In the genomic region with DNA sequence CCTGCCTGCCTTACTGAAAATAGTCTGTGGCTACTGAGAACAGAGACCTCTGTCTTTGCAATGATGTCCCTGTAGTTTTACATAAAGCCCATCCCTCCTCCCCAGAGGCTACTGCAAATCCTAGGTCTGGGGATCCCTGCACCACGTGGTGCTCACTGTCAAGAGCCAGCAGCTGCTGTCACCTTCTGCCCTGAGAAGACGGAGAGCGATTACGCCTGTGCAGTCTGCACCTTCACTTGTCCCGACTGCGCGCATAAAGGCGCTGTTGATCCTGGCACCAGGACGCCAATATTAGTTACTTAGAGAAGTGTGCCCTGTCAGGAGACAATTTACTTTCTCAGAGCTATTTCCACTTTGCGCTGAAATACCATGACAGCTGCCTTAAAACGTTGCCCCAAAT, we compare ENCODE assay signal across 21 mouse cellular contexts.
DNase-seq lines count a peak whose midpoint lies in the region; ATAC-seq and TF ChIP-seq lines count a peak whose summit lies in the region.
"Had no signal": no experiment of that assay in that cellular context is flagged by ENCODE, and none has a peak within 500 bp of the region (broad histone marks: within the 10 kb centered on the region; RNA-seq: fewer than 3 reads in every experiment).

No protein-coding gene starts in this region.

- H3K4me2 ChIP-seq in heart, embryonic 11.5 days: peak overlapping the region; percentile 33
- H3K4me2 ChIP-seq in neural tube, embryonic 12.5 days (replicated peaks): no peak overlapping the region
- H3K4me2 ChIP-seq in intestine, embryonic 16.5 days (ENCODE audit: low read depth, low read length): no peak overlapping the region
- H3K4me2 ChIP-seq: hindbrain, embryonic 12.5 days had no signal

- TF ChIP-seq CTCF in heart, adult 2 months (IDR thresholded peaks at IDR 0.05): no peak

- no peak for TF ChIP-seq EP300 in heart, adult 2 months (IDR thresholded peaks at IDR 0.05; ENCODE audit: insufficient read depth, low read depth, low read length)

- no peak overlapping the region for H3K4me3 ChIP-seq in heart, embryonic 11.5 days (ENCODE audit: low read depth, low read length)
- H3K4me3 ChIP-seq in heart, adult 2 months: no peak overlapping the region
- no peak overlapping the region for H3K4me3 ChIP-seq in neural tube, embryonic 12.5 days
- no peak overlapping the region for H3K4me3 ChIP-seq in intestine, embryonic 16.5 days (ENCODE audit: low read length)
- H3K4me3 ChIP-seq: gastrocnemius, adult 2 months; hindbrain, embryonic 12.5 days; myocyte had no signal

- TF ChIP-seq POLR2A in heart, adult 2 months (IDR thresholded peaks at IDR 0.05; ENCODE audit: insufficient read depth, low read depth, low read length): no peak

- WGBS in heart, embryonic 11.5 days (ENCODE audit: insufficient replicate concordance): 48% methylated on average over 11 of the region's 11 CpGs
- WGBS in heart, adult 2 months: 73% methylated on average over 11 of the region's 11 CpGs
- WGBS in neural tube, embryonic 12.5 days: 63% methylated on average over 11 of the region's 11 CpGs
- WGBS in intestine, embryonic 16.5 days: 50% methylated on average over 11 of the region's 11 CpGs

- no peak overlapping the region for H3K27ac ChIP-seq in heart, embryonic 11.5 days (ENCODE audit: low read depth, low read length)
- no peak overlapping the region for H3K27ac ChIP-seq in heart, adult 2 months
- no peak overlapping the region for H3K27ac ChIP-seq in neural tube, embryonic 12.5 days
- no peak overlapping the region for H3K27ac ChIP-seq in intestine, embryonic 16.5 days (ENCODE audit: low read length)
- H3K27ac ChIP-seq: gastrocnemius, adult 2 months; hindbrain, embryonic 12.5 days had no signal

- DNase-seq in heart, adult 2 months: no peak
- no peak for DNase-seq in neural tube, embryonic 10.5 days (ENCODE audit: extremely low spot score, low spot score)
- peak; percentile 21 for DNase-seq in mesoderm, embryonic 11.5 days (ENCODE audit: low read depth, low spot score)
- DNase-seq: adrenal gland, adult 2 months; cerebellum, adult 11 months; cerebellum, postnatal 14 days; gastrocnemius, adult 2 months; heart, postnatal 14 days; kidney, adult 8-10 months; kidney, postnatal 14 days; left cerebral cortex, postnatal 4 days; liver; thymus, postnatal 14 days had no signal

- ATAC-seq in heart, embryonic 11.5 days (replicated peaks; ENCODE audit: insufficient number of reproducible peaks, low FRiP score, low TSS enrichment): no peak
- 0 out of 2 replicates have a peak, but pooled peaks have one; percentile 63 for ATAC-seq in neural tube, embryonic 12.5 days (ENCODE audit: low FRiP score, low read depth)
- ATAC-seq in intestine, embryonic 16.5 days: no peak
- no peak for ATAC-seq in megakaryocyte, adult 5-6 weeks (ENCODE audit: poor library complexity, severe bottlenecking)
- ATAC-seq: inflammation-experienced regulatory T-cells, adult 6 months; lung, postnatal 0 days had no signal

- H3K36me3 ChIP-seq in heart, embryonic 11.5 days (ENCODE audit: control insufficient read depth, insufficient read depth, low read length): no peaks in the 10 kb centered on the region
- H3K36me3 ChIP-seq in heart, adult 2 months (ENCODE audit: control insufficient read depth, insufficient read depth, low read length): no peaks in the 10 kb centered on the region
- H3K36me3 ChIP-seq in neural tube, embryonic 12.5 days: no peaks in the 10 kb centered on the region
- no peaks in the 10 kb centered on the region for H3K36me3 ChIP-seq in intestine, embryonic 16.5 days (ENCODE audit: control insufficient read depth, insufficient read depth, low read length)
- H3K36me3 ChIP-seq: hindbrain, embryonic 12.5 days had no signal

- no peaks in the 10 kb centered on the region for H3K4me1 ChIP-seq in heart, embryonic 11.5 days (ENCODE audit: control insufficient read depth, insufficient read depth, low read length)
- no peaks in the 10 kb centered on the region for H3K4me1 ChIP-seq in heart, adult 2 months (ENCODE audit: control insufficient read depth, insufficient read depth, low read length)
- H3K4me1 ChIP-seq in neural tube, embryonic 12.5 days: 0 out of 2 replicates have a peak, but pooled peaks cover 5% of the 10 kb centered on the region
- H3K4me1 ChIP-seq in intestine, embryonic 16.5 days (ENCODE audit: control insufficient read depth, insufficient read depth, low read length): no peaks in the 10 kb centered on the region

- no peaks in the 10 kb centered on the region for H3K79me2 ChIP-seq in heart, adult 2 months (replicated peaks; ENCODE audit: control insufficient read depth, insufficient read depth, low read length)

- no peaks in the 10 kb centered on the region for H3K9me3 ChIP-seq in heart, embryonic 11.5 days (replicated peaks; ENCODE audit: control insufficient read depth, low read length)
- no peaks in the 10 kb centered on the region for H3K9me3 ChIP-seq in neural tube, embryonic 12.5 days
- H3K9me3 ChIP-seq in intestine, embryonic 16.5 days (ENCODE audit: control insufficient read depth, low read length): no peaks in the 10 kb centered on the region
- H3K9me3 ChIP-seq: hindbrain, embryonic 12.5 days had no signal

- no peak overlapping the region for H3K9ac ChIP-seq in heart, embryonic 11.5 days (ENCODE audit: low read depth, low read length)
- H3K9ac ChIP-seq in heart, adult 2 months (ENCODE audit: low read depth, low read length): no peak overlapping the region
- no peak overlapping the region for H3K9ac ChIP-seq in neural tube, embryonic 12.5 days
- H3K9ac ChIP-seq in intestine, embryonic 16.5 days (ENCODE audit: low read depth, low read length): no peak overlapping the region
- H3K9ac ChIP-seq: hindbrain, embryonic 12.5 days had no signal

- H3K27me3 ChIP-seq in heart, embryonic 11.5 days (ENCODE audit: control insufficient read depth, insufficient read depth, low read length): no peaks in the 10 kb centered on the region
- no peaks in the 10 kb centered on the region for H3K27me3 ChIP-seq in heart, adult 2 months (ENCODE audit: control insufficient read depth, insufficient read depth, low read length)
- no peaks in the 10 kb centered on the region for H3K27me3 ChIP-seq in neural tube, embryonic 12.5 days (replicated peaks)
- no peaks in the 10 kb centered on the region for H3K27me3 ChIP-seq in intestine, embryonic 16.5 days (replicated peaks; ENCODE audit: control insufficient read depth, insufficient read depth, low read length)
- H3K27me3 ChIP-seq: hindbrain, embryonic 12.5 days had no signal

- intact Hi-C loops in heart, adult 2 months (cut with DNase I): no loop called here
